Mouse (Mus musculus) T-helper 17 cell (primary cell): ENCODE measurements around the gene Lpp.

Experiments
- in situ Hi-C, 2 experiments: fragments of 300-600 bp; cut with MboI, MseI; formaldehyde crosslinking; loops; 1 replicate in 1 of 2; 2 replicates in 1 of 2; pipeline ENCODE4 v1.15.1; 2025; ENCODE audit warnings: high pct_unique_total_duplicates in 2 of 2

Gene Lpp

DNA sequence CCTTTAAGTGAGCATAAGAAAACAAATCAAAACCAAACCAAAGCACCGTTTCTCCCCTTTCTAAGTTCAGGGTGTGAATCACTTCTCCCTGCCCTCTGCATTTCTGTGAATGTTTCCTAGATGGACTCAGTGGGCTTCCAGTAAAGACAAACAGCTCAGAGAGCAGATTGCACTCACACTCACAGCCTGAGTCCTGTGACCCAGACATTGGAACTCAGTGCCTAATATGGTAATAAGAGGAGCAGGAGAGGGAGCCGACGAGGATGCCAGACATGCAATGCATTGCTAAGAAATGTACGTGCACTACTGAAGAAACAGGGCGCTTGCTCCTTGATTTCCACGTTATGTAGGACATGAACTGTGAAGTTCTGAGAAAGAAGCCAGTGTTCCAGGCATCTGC lies 101.2 kb downstream of the Lpp start:
- in situ Hi-C loops, result loop anchor here in 1 of 2 experiments (5.0 kb wide), 1 partner anchor 512 kb away; no protein-coding TSS in a partner anchor

DNA sequence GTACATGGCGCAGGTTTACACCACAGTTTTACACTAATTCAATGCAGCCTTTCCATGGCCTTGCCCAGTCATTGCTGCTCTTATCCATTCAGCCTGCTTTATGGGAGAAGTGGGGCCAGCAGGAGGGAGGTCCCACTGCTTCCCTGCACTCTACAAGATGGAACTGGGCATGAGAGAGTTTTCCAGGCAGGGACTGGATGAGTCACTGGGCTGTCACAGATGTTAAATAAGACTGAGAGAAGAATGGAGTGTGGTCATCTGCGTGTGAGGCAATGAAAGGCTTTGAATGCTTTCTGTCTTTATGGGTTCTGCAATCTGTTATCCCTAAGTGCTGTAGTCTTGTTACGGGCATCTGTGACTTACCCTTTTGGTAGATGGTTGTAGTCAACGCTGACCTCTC lies 102.2 kb downstream of the Lpp start:
- in situ Hi-C loops, result no loop called here

GRCm38 (mm10) chr16:24496635-24497034 lies 103.3 kb downstream of the Lpp start:
- in situ Hi-C loops, result no loop called here

- in situ Hi-C loops, result no loop called here
Measured at GRCm38 (mm10) chr16:24497413-24497812, 104.1 kb downstream of the Lpp start.

DNA sequence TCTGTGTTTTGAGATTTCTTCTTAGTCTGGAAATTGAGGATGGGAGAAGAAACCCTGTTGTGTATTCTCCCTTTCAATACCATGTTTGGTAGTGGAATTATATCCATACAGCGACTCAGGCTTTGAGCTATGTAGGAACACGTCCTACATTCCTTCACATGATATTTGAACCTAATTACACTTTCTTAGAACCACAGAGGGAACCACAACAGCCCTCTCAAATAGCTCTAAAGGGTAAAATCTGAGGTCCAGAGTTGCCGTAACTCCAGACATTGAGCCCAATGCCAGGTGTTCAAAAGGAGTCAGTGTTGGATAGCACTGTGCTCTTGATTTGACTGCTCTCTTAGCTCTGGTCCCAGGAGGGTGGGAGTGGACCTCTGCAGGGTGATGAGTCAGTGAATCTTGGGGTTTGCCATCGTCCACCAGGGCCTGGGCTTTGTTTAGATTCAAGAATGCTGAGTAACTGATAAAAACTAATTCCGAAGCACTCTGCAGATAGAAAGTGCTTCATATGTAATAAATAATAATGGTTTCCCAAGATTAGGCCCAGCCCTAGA lies 104.9 kb downstream of the Lpp start:
- in situ Hi-C loops, result no loop called here

- in situ Hi-C loops, result loop anchor here in 1 of 2 experiments (5.0 kb wide), 1 partner anchor 49 kb away; no protein-coding TSS in a partner anchor
Measured at GRCm38 (mm10) chr16:24501197-24501596, 107.9 kb downstream of the Lpp start.

DNA sequence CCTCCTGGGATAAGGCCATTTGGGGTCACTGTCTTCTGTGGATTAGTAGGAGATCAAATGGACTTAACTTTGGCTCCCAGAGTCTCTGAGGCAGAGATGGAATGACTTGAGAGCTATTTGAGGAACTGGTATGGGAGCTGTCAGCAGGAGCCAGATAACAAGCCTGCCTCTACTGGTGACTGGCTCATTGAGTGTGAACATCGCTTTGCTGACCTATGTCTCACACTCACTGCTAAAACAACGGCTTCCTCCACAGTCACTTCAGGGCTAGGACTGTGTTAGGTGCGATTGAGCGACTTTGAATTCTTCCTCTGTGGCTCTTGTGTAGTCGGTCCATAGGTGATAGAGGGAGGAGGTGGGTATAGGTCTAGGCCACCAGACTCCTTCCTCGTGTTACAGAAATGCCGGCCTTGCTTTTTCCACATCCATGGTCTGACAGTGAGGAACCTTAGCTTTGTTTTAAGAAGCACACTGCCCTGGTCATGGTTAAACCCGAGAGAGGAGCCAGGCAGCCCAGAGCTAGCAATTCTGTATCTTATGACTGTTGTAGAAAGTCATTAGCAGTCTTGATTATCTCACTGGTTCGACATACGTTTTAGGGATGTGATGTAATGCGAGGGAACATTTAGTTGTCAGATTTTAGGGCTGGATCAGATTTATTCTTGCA lies 108.5 kb downstream of the Lpp start:
- in situ Hi-C loops, result loop anchor here in 1 of 2 experiments (5.0 kb wide), 1 partner anchor 49 kb away; no protein-coding TSS in a partner anchor

GRCm38 (mm10) chr16:24502295-24502823 lies 109.1 kb downstream of the Lpp start:
- in situ Hi-C loops, result loop anchor here in 1 of 2 experiments (5.0 kb wide), 1 partner anchor 50 kb away; no protein-coding TSS in a partner anchor

DNA sequence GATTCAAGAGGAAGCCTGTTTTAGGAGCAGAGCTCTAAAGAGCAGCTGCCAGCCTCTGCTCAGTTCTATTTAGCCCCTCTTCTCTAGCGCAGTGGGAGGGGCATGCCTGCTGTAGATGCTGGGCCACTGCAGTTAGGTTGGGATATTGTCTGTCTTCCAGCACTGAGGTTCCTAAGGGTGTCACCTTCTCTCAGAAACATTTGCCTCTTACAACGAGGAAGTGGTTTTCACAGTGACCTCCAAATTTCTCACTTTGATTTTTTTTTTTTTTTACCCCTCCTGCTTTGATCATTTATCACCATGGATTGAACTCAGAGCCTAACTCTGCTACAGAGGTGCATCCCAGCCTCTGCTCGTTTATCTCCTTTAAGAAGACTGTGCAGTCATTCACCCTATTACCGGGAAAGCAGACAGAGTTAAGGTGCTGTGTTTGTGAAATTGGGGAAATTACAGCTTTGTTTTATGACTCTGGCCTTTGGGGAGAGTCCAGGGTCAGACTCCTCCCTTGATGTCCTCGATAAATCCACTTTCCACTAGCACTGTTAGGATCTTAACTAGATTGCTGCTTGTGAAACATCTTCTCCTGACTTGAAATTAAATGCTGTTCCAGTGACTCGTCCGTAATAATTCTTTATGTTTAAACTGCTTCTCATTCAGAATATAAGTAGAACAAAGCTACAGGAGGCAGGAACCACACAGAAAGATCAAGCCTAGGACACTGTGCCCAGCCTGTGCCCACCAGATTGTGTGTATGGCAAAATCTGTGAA lies 111.7 kb downstream of the Lpp start:
- in situ Hi-C loops, result loop anchor here in 1 of 2 experiments (5.0 kb wide), 2 partner anchors 53 to 557 kb away; no protein-coding TSS in a partner anchor

DNA sequence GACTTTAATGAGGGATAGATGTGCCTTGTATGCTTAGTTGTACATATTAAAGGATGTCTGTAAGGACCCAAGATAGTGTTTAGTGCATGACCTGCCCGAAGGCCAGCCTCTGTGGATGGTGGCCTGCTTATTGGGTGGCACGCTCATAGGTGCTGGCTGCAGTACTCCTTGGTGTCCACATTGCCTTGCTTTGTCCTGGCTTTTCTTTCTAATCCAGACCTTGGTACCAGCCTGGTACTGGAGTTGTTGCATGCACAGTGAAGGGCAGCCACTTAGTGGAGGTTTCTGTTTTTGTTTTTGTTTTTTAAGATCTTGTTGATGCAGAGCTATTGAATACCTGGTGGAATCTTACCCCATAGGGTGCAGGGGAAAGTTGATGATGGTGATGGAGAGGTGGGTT lies 112.9 kb downstream of the Lpp start:
- in situ Hi-C loops, result loop anchor here in 1 of 2 experiments (5.0 kb wide), 1 partner anchor 556 kb away; no protein-coding TSS in a partner anchor

DNA sequence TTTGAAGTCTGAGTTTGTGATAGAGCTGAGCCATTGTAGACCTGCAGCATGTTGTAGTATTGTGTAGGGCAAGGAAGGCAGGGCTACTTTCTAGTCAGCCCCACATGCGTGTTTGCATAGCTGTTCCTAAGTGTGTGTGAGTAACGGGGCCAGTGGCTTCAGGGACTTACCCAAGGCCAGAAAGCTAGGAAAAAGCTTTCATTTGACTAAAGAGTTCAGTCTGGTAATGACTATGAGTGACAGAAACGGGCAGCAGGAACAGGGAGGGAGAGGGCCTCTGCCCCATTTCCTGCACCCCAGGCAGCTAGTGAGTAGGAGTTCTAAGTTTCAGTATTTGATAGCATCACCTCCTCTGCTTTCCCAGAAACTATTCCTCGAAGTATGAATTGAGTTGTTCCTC lies 113.4 kb downstream of the Lpp start:
- in situ Hi-C loops, result loop anchor here in 1 of 2 experiments (5.0 kb wide), 1 partner anchor 556 kb away; no protein-coding TSS in a partner anchor

GRCm38 (mm10) chr16:24507927-24508540 lies 114.7 kb downstream of the Lpp start:
- in situ Hi-C loops, result loop anchor here in 1 of 2 experiments (5.0 kb wide), 1 partner anchor 554 kb away; no protein-coding TSS in a partner anchor

- in situ Hi-C loops, result loop anchor here in 1 of 2 experiments (5.0 kb wide), 1 partner anchor 553 kb away; no protein-coding TSS in a partner anchor
Measured at GRCm38 (mm10) chr16:24509100-24509812, 115.9 kb downstream of the Lpp start.

DNA sequence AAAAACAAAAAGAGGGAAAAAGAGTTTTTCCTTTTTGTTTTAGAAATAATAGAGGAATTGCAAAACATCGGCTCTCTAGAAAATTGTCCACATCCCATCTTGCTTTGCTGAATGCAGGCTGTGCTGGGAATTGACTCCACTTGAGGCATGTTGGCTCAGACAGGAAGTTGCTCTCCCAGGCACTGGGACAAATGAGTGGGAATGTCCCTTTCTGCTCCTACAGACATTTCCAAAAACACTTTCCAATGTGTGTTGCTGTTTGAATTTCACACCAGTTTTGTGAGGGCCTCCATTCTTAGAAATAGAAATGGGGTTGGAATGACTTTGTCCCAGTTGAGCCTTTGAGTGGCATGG lies 116.5 kb downstream of the Lpp start:
- in situ Hi-C loops, result loop anchor here (5.0 to 10.0 kb wide), 2 partner anchors 553 to 1865 kb away; no protein-coding TSS in a partner anchor

DNA sequence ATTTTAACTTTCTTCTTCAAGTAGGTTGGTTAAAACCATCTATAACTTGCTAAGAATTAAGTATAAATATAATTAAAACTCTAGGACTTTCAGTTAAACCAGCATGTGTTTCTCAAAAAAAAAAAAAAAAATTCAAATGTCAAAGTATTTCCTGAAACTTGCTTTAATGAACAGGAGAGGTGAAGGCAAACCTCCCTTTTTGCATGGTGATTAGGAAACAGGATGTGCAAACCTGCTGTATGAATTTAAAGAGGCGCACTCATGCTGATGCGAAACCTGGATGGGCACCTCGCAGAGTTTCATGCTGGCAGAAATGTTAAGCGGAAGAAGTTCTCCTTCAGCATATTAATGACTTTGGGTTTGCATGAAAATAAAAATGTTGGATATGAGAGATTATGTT lies 119.9 kb downstream of the Lpp start:
- in situ Hi-C loops, result loop anchor here in 1 of 2 experiments (5.0 to 10.0 kb wide), 2 partner anchors 549 to 1868 kb away; no protein-coding TSS in a partner anchor

DNA sequence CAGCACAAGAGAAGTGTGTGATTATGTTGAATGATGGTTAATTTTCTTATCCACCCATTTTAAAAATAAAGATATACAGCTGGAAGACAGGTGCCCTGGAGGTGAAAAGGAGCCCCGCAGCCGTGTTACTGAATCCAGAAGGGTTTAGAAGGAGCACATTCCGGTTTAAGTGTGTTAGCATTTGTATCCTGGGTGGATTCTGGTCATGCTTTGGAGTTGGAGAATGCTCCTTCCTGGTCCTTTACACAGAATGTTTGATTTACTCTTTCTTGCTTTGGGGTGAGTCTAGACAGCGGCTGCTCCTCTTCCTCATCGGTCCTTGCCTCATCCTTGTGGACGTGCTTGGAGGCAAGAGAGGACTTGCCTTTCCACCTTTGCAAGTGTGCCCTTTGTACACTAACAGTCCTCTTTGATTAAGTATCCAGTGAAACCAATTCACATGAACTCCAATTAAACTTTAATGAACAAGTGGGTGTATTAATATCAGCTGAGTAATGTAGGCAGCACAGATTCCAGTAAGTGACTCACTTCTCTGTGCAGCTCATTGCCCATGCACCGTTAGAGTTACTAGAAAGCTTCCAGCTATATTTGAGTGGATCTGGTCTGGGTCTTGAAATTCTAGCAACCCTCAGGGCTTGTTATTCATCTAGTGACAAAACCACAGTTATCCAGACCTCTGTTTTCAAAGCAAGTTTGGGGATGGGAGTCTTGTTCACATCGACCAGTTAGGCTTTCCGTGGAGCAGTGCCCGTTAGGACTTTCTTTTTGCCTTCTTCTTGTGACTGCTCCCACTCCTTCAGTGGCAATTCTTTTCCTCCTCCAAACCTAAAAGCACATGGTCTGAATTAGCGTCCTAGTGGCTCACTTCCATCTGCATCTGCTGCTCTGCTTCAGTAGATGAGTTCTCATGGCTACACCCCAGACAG lies 121.8 kb downstream of the Lpp start:
- in situ Hi-C loops, result loop anchor here in 1 of 2 experiments (5.0 to 10.0 kb wide), 2 partner anchors 547 to 1870 kb away; no protein-coding TSS in a partner anchor

- in situ Hi-C loops, result loop anchor here in 1 of 2 experiments (10.0 kb wide), 1 partner anchor 1872 kb away; no protein-coding TSS in a partner anchor
Measured at GRCm38 (mm10) chr16:24516993-24517392, 123.7 kb downstream of the Lpp start.

- in situ Hi-C loops, result loop anchor here in 1 of 2 experiments (10.0 kb wide), 1 partner anchor 1873 kb away; no protein-coding TSS in a partner anchor
Measured at GRCm38 (mm10) chr16:24517501-24518042, 124.3 kb downstream of the Lpp start.

DNA sequence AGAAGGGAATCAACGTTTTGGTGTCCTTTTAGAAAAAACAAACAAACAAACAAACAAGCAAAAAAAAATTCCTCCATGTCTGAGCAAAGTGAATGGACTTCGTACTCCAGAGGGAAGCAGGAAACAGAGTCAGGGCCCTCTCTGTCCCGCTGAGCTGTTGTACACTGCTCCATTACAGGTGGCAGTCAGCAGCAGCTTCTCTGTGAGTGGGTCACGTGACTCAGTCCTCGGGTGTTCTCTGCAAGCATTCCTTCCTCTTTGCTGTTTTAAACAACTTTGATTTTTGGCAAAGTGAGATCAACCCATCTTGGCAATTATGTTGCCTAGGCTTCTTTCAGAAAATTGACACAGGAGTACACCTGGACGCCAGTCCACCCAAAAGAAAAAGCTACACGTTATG lies 125.5 kb downstream of the Lpp start:
- in situ Hi-C loops, result loop anchor here in 1 of 2 experiments (10.0 kb wide), 1 partner anchor 1874 kb away; no protein-coding TSS in a partner anchor
